Mouse (Mus musculus): ENCODE data around the gene Ninj2. TPM values are rescaled to one million over a fixed set of nuclear protein-coding genes. Genes with fewer than 3 reads are reported as not detected.
A peak's percentile ranks its signal among the peaks of the same experiment; 100 is the strongest.

Gene Ninj2
- polyA plus RNA-seq, 1 experiment: 0.26 TPM

DNA sequence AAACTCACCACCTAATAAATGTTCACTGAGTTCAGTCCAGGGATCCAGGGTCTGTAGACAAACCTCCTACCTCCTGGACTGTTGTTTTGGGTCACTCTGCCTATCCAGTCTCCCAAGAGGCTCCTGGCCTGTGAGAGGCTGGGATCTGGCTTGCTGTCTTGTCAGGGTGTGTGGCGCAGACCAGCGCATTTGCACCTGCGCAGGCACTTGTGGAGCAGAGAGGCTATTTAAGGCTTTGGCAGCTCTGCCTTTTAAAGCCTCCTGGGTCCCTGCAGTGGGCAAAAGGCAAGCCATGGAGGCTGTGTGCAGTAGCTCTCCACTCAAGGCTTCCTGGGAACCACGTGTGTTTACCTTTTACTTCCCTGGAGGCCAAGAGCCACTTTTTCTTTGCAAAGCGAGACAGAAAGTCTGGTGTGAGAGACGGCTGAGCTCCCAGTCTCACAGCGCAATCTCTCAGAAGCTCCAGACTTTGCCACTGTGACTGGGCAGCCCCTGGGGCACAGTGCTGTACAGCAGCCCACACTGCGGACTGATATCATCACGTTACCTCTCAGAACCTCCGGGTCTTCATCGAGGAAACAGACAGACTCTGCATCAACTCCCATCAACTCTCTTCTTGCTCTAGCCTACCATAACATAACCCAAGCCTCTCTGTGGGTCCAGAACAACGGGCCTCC lies 55.7 kb downstream of the Ninj2 start:
- peak; percentile 62 for DNase-seq

DNA sequence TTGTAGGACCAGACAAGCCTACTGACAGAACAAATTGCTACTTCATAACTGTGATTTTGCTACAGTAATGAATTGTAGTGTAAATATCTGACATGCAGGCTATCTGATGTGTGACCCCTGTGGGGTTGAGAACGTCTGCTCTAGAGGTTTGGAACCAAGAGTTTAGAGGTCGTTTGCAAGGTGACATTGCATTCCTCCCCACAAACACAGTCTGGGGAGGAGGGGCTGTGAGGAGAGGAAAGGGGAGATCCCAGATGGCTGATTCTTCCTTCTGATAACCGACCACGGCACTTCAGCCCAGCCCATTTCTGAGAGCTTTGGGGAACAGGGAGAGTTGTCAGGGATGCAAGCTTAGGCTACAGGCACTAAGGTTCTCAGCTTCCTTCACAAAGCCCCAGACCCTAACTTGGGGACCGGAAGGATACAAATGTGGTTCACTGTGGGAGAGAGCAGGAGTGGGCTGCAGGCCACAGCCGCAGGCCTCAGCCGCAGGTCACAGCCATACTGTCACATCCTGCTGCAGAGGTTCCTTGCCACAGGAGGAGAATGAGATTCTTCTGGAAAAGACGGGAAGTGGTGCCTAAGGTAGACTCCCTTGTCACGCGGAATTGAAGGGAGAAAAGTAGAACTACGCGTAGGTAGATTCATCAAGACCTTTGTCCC lies 56.4 kb downstream of the Ninj2 start:
- WGBS: 64% methylated on average over 12 of the region's 12 CpGs
- no peak for DNase-seq
- no peak for TF ChIP-seq CTCF (IDR thresholded peaks at IDR 0.05; ENCODE audit: insufficient read depth, low read length)
- TF ChIP-seq POLR2A (IDR thresholded peaks at IDR 0.05; ENCODE audit: borderline replicate concordance, extremely low read depth, low read depth, low read length): no peak
- peaks cover 29% of the 10 kb centered on the region for H3K4me1 ChIP-seq (ENCODE audit: control insufficient read depth, insufficient read depth, low read length)
- H3K4me3 ChIP-seq (replicated peaks; ENCODE audit: extremely low read depth, low read depth, low read length): no peak overlapping the region

More for the DNA sequence above, 55.7 kb downstream of the Ninj2 start:
- H3K4me3 ChIP-seq (replicated peaks; ENCODE audit: extremely low read depth, low read depth, low read length): no peak overlapping the region
- H3K4me1 ChIP-seq (ENCODE audit: control insufficient read depth, insufficient read depth, low read length): peaks cover 29% of the 10 kb centered on the region
- TF ChIP-seq POLR2A (IDR thresholded peaks at IDR 0.05; ENCODE audit: borderline replicate concordance, extremely low read depth, low read depth, low read length) (no peak), CTCF (IDR thresholded peaks at IDR 0.05; ENCODE audit: insufficient read depth, low read length) (no peak)
- 64% methylated on average over 12 of the region's 12 CpGs for WGBS

DNA sequence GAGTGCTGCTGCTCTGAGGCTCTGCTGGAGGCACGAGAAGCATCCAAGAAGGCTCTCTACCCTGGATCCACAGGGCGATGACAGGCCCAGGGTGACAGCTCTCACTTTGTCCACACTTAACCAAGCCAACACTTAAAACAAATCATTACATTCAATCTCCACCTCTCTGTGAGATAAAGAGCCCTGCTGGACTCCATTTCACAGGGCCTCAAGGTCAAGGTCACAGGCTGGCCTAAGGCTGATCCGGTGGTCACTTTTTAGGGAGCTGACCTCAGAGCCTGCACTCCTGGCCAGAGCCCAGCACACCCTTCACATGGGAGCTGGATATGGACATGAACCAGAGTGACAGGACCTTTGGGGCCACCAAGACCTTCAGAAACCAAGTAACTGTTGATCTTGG lies 57.1 kb downstream of the Ninj2 start:
- TF ChIP-seq CTCF (IDR thresholded peaks at IDR 0.05; ENCODE audit: insufficient read depth, low read length): no peak
- TF ChIP-seq POLR2A (IDR thresholded peaks at IDR 0.05; ENCODE audit: borderline replicate concordance, extremely low read depth, low read depth, low read length): no peak
- peaks cover 27% of the 10 kb centered on the region for H3K4me1 ChIP-seq (ENCODE audit: control insufficient read depth, insufficient read depth, low read length)
- H3K4me3 ChIP-seq (replicated peaks; ENCODE audit: extremely low read depth, low read depth, low read length): no peak overlapping the region
- DNase-seq: no peak
- 64% methylated on average over 3 of the region's 3 CpGs for WGBS

DNA sequence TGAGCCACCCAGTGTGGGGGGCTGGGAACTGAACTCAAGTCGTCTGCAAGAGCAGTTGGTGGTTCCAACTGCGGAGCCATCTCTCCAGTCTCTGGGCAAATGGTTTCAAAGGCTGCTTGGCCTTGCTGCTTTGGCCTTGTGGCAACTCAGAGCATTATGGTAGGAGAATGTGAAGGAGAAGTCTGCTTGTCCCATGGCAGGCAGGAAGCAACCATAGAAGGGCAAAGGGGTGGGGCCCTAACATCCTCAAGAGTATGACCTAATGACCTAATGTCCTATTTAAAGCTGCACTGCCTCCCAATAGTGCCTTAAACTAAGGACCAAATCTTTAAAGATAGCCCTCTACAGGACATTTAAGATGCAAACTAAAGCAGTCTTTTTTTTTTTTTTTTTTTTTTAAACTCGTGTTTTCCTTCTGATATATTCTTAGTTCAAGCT lies 58.5 kb downstream of the Ninj2 start:
- DNase-seq: no peak
- TF ChIP-seq CTCF (IDR thresholded peaks at IDR 0.05; ENCODE audit: insufficient read depth, low read length): no peak
- no peak for TF ChIP-seq POLR2A (IDR thresholded peaks at IDR 0.05; ENCODE audit: borderline replicate concordance, extremely low read depth, low read depth, low read length)
- WGBS: 62% methylated on average over 3 of the region's 3 CpGs

GRCm38 (mm10) chr6:120152739-120153696 lies 59.9 kb downstream of the Ninj2 start:
- TF ChIP-seq CTCF (IDR thresholded peaks at IDR 0.05; ENCODE audit: insufficient read depth, low read length) (no peak), POLR2A (IDR thresholded peaks at IDR 0.05; ENCODE audit: borderline replicate concordance, extremely low read depth, low read depth, low read length) (no peak)
- Histone ChIP-seq H3K4me1 (ENCODE audit: control insufficient read depth, insufficient read depth, low read length) (peaks cover 21% of the 10 kb centered on the region), H3K4me3 (replicated peaks; ENCODE audit: extremely low read depth, low read depth, low read length) (no peak overlapping the region)
- DNase-seq: no peak
- WGBS: 81% methylated on average over 25 of the region's 26 CpGs

More for the DNA sequence above, 58.5 kb downstream of the Ninj2 start:
- Histone ChIP-seq H3K4me1 (ENCODE audit: control insufficient read depth, insufficient read depth, low read length) (peaks cover 21% of the 10 kb centered on the region), H3K4me3 (replicated peaks; ENCODE audit: extremely low read depth, low read depth, low read length) (no peak overlapping the region)

DNA sequence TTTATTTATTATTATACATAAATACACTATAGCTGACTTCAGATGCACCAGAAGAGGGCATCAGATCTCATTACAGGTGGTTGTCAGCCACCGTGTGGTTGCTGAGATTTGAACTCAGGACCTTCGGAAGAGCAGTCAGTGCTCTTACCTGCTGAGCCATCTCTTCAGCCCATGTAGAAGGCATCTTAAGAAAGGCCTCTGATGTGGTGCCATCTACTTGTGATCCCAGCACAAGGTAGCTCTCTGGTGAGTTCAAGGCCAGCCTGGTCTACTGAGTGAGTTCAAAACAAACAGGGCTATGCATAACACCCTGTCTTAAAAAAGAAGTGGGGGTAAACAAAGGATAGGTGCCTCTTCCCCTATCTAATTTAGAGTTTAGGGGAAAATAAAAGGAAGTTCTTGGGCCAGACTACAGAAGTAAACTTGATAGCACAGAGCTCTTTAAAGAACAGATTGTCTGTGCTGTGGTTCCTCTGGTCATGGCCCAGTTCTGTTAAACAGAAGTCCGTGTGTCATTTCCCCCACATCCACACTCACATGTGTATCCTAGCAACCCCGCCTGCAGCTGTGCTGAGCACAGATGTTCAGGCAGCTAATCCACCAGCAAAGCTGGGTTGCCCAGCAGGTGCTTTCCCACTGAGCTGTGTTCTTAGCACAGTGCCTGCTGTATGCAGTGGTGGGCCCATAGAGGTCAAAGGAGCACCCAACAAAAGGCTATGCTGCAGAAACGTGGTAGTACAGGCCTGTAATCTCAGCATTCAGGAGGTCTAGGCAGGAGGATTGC lies 61.6 kb downstream of the Ninj2 start:
- Histone ChIP-seq H3K4me1 (ENCODE audit: control insufficient read depth, insufficient read depth, low read length) (peaks cover 15% of the 10 kb centered on the region), H3K4me3 (replicated peaks; ENCODE audit: extremely low read depth, low read depth, low read length) (no peak overlapping the region)
- TF ChIP-seq CTCF (IDR thresholded peaks at IDR 0.05; ENCODE audit: insufficient read depth, low read length) (no peak), POLR2A (IDR thresholded peaks at IDR 0.05; ENCODE audit: borderline replicate concordance, extremely low read depth, low read depth, low read length) (no peak)
- DNase-seq: no peak
- 68% methylated on average over 5 of the region's 5 CpGs for WGBS

DNA sequence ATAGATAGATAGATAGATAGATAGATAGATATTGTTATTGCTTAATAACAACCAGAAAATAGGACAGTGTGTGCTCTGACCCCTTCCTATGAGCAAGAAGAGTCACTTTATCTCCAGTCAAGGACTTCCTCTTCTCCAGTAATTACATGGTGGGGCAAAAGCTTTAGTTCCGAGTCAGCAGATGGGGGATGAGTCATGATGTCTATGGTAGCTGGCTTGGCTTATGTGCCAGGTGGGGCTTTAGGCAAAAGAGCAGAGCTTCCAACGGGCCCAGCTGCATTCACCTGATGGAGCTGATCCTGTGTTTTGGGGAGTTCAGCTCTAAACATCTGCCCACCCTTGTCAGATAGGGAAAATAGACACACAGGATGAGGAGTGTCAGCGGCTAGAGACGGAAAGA lies 62.4 kb downstream of the Ninj2 start:
- DNase-seq: no peak
- H3K4me3 ChIP-seq (replicated peaks; ENCODE audit: extremely low read depth, low read depth, low read length): no peak overlapping the region
- 76% methylated on average over 4 of the region's 4 CpGs for WGBS
- H3K4me1 ChIP-seq (ENCODE audit: control insufficient read depth, insufficient read depth, low read length): peaks cover 15% of the 10 kb centered on the region
- TF ChIP-seq POLR2A (IDR thresholded peaks at IDR 0.05; ENCODE audit: borderline replicate concordance, extremely low read depth, low read depth, low read length) (no peak), CTCF (IDR thresholded peaks at IDR 0.05; ENCODE audit: insufficient read depth, low read length) (no peak)

DNA sequence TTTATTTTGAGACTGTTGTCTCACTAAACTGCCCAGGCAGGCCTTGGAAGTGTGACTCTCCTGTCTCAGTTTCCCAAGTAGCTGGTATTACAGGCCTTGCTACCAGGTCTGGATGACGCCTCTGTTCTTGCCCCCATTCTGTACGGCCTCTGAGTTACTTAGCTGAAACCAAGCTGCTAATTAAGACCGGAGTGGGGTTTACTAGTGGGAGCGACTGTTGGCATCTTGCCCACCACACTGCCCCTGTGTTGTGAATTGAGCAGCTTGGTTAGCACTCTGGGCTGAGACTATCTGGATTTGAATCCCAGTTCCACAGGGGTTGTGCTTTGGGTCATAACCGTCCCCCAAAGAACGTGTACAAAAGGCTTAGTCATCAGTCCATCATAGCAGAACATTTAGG lies 64.3 kb downstream of the Ninj2 start:
- 87% methylated on average over 6 of the region's 6 CpGs for WGBS
- TF ChIP-seq CTCF (IDR thresholded peaks at IDR 0.05; ENCODE audit: insufficient read depth, low read length) (no peak), POLR2A (IDR thresholded peaks at IDR 0.05; ENCODE audit: borderline replicate concordance, extremely low read depth, low read depth, low read length) (no peak)
- peaks cover 10% of the 10 kb centered on the region; the same call in 1 of the 2 replicates for H3K4me1 ChIP-seq (ENCODE audit: control insufficient read depth, insufficient read depth, low read length)
- H3K4me3 ChIP-seq (replicated peaks; ENCODE audit: extremely low read depth, low read depth, low read length): no peak overlapping the region
- DNase-seq: no peak

Data from lung, adult 2 months (tissue).